Mouse (Mus musculus): ENCODE measurements around the gene Shank1.

DNA sequence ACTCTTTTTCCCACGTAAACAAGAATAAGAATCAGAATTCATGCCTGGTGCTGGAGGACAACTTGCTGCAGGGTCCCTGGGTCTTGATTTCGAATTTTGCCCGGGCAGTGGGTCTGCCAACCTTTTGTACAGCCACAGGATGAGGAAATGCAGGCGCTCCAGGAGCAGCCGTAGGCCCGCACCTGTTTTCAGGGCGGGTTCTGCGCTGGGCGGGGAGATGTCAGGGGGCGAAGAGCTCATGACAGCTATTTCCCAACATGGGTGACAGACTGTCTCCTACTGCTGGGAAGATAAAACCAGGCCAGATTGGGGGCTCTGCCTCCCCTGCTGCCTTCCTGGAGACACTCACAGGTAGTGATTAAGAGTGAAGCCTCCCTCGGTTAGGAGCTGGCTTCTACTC, 36.0 kb upstream of the Shank1 start:
- no peak for TF ChIP-seq CTCF (IDR thresholded peaks at IDR 0.05; ENCODE audit: low read depth, low read length)
- TF ChIP-seq GATA1 (IDR thresholded peaks at IDR 0.05; ENCODE audit: borderline replicate concordance, low read length), result no peak

All from G1E (cell line).